Mouse (Mus musculus): ENCODE measurements around the gene 9330159F19Rik. TPM values are rescaled to one million over a fixed set of nuclear protein-coding genes. Genes with fewer than 3 reads are reported as not detected.

9330159F19Rik gene
- total and polyA plus RNA-seq, 2 experiments from 2014 or later = 21.3 to 74.9 TPM

GRCm38 (mm10) chr10:29180210-29180609 lies 31.2 kb upstream of the 9330159F19Rik start:
- Histone ChIP-seq H3K36me3 (ENCODE audit: insufficient read depth, low read length) (peaks cover 9% of the 10 kb centered on the region), H3K9ac (replicated peaks; ENCODE audit: low read length, poor library complexity, severe bottlenecking) (no peak overlapping the region), H3K27me3 (ENCODE audit: insufficient read depth, low read length) (no peaks in the 10 kb centered on the region), H3K4me2 (ENCODE audit: low read depth, low read length, poor library complexity, severe bottlenecking) (no peak overlapping the region), H3K9me3 (ENCODE audit: low read length) (no peaks in the 10 kb centered on the region), H3K4me3 (ENCODE audit: low read depth, low read length) (no peak overlapping the region), H3K4me1 (ENCODE audit: insufficient read depth, low read length) (no peaks in the 10 kb centered on the region), H3K27ac (ENCODE audit: low read depth, low read length) (no peak overlapping the region)
- 65% methylated on average over 3 of the region's 3 CpGs for WGBS
- no peak for TF ChIP-seq CTCF (IDR thresholded peaks at IDR 0.05)
- DNase-seq (ENCODE audit: low spot score) (no peak), ATAC-seq (ENCODE audit: low FRiP score) (no peak)

- Histone ChIP-seq H3K36me3 (ENCODE audit: insufficient read depth, low read length) (peaks cover 9% of the 10 kb centered on the region), H3K4me2 (ENCODE audit: low read depth, low read length, poor library complexity, severe bottlenecking) (no peak overlapping the region), H3K4me3 (ENCODE audit: low read depth, low read length) (no peak overlapping the region), H3K27me3 (ENCODE audit: insufficient read depth, low read length) (no peaks in the 10 kb centered on the region), H3K9ac (replicated peaks; ENCODE audit: low read length, poor library complexity, severe bottlenecking) (no peak overlapping the region), H3K4me1 (ENCODE audit: insufficient read depth, low read length) (no peaks in the 10 kb centered on the region), H3K27ac (ENCODE audit: low read depth, low read length) (no peak overlapping the region), H3K9me3 (ENCODE audit: low read length) (no peaks in the 10 kb centered on the region)
- no peak for TF ChIP-seq CTCF (IDR thresholded peaks at IDR 0.05)
- ATAC-seq (ENCODE audit: low FRiP score) = no peak
- 63% methylated on average over 2 of the region's 2 CpGs for WGBS
- DNase-seq (ENCODE audit: low spot score) = no peak
Observed at GRCm38 (mm10) chr10:29181046-29181445, 30.4 kb upstream of the 9330159F19Rik start.

- Histone ChIP-seq H3K36me3 (ENCODE audit: insufficient read depth, low read length) (peaks cover 23% of the 10 kb centered on the region), H3K27ac (ENCODE audit: low read depth, low read length) (no peak overlapping the region), H3K9ac (replicated peaks; ENCODE audit: low read length, poor library complexity, severe bottlenecking) (no peak overlapping the region), H3K27me3 (ENCODE audit: insufficient read depth, low read length) (no peaks in the 10 kb centered on the region), H3K4me1 (ENCODE audit: insufficient read depth, low read length) (no peaks in the 10 kb centered on the region), H3K4me2 (ENCODE audit: low read depth, low read length, poor library complexity, severe bottlenecking) (no peak overlapping the region), H3K9me3 (ENCODE audit: low read length) (no peaks in the 10 kb centered on the region), H3K4me3 (ENCODE audit: low read depth, low read length) (no peak overlapping the region)
- ATAC-seq (ENCODE audit: low FRiP score) = no peak
- no peak for TF ChIP-seq CTCF (IDR thresholded peaks at IDR 0.05)
- no peak for DNase-seq (ENCODE audit: low spot score)
Observed at GRCm38 (mm10) chr10:29193769-29194168, 17.6 kb upstream of the 9330159F19Rik start.

- Histone ChIP-seq H3K4me1 (ENCODE audit: insufficient read depth, low read length) (no peaks in the 10 kb centered on the region), H3K4me2 (ENCODE audit: low read depth, low read length, poor library complexity, severe bottlenecking) (no peak overlapping the region), H3K27ac (ENCODE audit: low read depth, low read length) (no peak overlapping the region), H3K9me3 (ENCODE audit: low read length) (no peaks in the 10 kb centered on the region), H3K36me3 (ENCODE audit: insufficient read depth, low read length) (peaks cover 33% of the 10 kb centered on the region), H3K4me3 (ENCODE audit: low read depth, low read length) (no peak overlapping the region), H3K27me3 (ENCODE audit: insufficient read depth, low read length) (no peaks in the 10 kb centered on the region), H3K9ac (replicated peaks; ENCODE audit: low read length, poor library complexity, severe bottlenecking) (no peak overlapping the region)
- ATAC-seq (ENCODE audit: low FRiP score) (peak; percentile 24; the same call in 1 of the 2 replicates), DNase-seq (ENCODE audit: low spot score) (no peak)
- WGBS = 98% methylated on average over 33 of the region's 33 CpGs
- no peak for TF ChIP-seq CTCF (IDR thresholded peaks at IDR 0.05)
Observed at GRCm38 (mm10) chr10:29196811-29197210, 14.6 kb upstream of the 9330159F19Rik start.

- no peak for TF ChIP-seq CTCF (IDR thresholded peaks at IDR 0.05)
- H3K4me3 ChIP-seq (ENCODE audit: low read depth, low read length) = no peak within 1 kb of the TSS
- H3K4me2 ChIP-seq (ENCODE audit: low read depth, low read length, poor library complexity, severe bottlenecking) = no peak within 1 kb of the TSS
- ATAC-seq (ENCODE audit: low FRiP score) (no peak), DNase-seq (ENCODE audit: low spot score) (no peak)
- no peaks in the 10 kb centered on the region for H3K27me3 ChIP-seq (ENCODE audit: insufficient read depth, low read length)
- H3K27ac ChIP-seq (ENCODE audit: low read depth, low read length) = no peak within 1 kb of the TSS
- no peaks in the 10 kb centered on the region for H3K9me3 ChIP-seq (ENCODE audit: low read length)
- 92% methylated on average over 7 of the region's 7 CpGs for WGBS
- H3K9ac ChIP-seq (replicated peaks; ENCODE audit: low read length, poor library complexity, severe bottlenecking) = no peak within 1 kb of the TSS
- H3K4me1 ChIP-seq (ENCODE audit: insufficient read depth, low read length) = no peaks in the 10 kb centered on the region
- peaks cover 36% of the 10 kb centered on the region for H3K36me3 ChIP-seq (ENCODE audit: insufficient read depth, low read length)
Observed at GRCm38 (mm10) chr10:29198642-29199041, 12.8 kb upstream of the 9330159F19Rik start, which contains the start of gene Gm49353. Gm49353 (plus strand) TSS chr10:29198954.

GRCm38 (mm10) chr10:29199835-29200234 lies 11.6 kb upstream of the 9330159F19Rik start:
- ATAC-seq (ENCODE audit: low FRiP score) (no peak), DNase-seq (ENCODE audit: low spot score) (no peak)
- Histone ChIP-seq H3K9me3 (ENCODE audit: low read length) (no peaks in the 10 kb centered on the region), H3K36me3 (ENCODE audit: insufficient read depth, low read length) (peaks cover 36% of the 10 kb centered on the region), H3K27ac (ENCODE audit: low read depth, low read length) (no peak overlapping the region), H3K4me2 (ENCODE audit: low read depth, low read length, poor library complexity, severe bottlenecking) (no peak overlapping the region), H3K27me3 (ENCODE audit: insufficient read depth, low read length) (no peaks in the 10 kb centered on the region), H3K4me3 (ENCODE audit: low read depth, low read length) (no peak overlapping the region), H3K4me1 (ENCODE audit: insufficient read depth, low read length) (no peaks in the 10 kb centered on the region), H3K9ac (replicated peaks; ENCODE audit: low read length, poor library complexity, severe bottlenecking) (no peak overlapping the region)
- TF ChIP-seq CTCF (IDR thresholded peaks at IDR 0.05) = no peak
- 85% methylated on average over 3 of the region's 3 CpGs for WGBS
